Mouse (Mus musculus): ENCODE results near the gene Tshr.

Tshr gene

GRCm38 (mm10) chr12:91588670-91589541 is 204.5 kb downstream of the Tshr start:
- peak; percentile 40 to 77 for DNase-seq

GRCm38 (mm10) chr12:91589542-91589846 is 205.1 kb downstream of the Tshr start:
- DNase-seq: no peak

DNA sequence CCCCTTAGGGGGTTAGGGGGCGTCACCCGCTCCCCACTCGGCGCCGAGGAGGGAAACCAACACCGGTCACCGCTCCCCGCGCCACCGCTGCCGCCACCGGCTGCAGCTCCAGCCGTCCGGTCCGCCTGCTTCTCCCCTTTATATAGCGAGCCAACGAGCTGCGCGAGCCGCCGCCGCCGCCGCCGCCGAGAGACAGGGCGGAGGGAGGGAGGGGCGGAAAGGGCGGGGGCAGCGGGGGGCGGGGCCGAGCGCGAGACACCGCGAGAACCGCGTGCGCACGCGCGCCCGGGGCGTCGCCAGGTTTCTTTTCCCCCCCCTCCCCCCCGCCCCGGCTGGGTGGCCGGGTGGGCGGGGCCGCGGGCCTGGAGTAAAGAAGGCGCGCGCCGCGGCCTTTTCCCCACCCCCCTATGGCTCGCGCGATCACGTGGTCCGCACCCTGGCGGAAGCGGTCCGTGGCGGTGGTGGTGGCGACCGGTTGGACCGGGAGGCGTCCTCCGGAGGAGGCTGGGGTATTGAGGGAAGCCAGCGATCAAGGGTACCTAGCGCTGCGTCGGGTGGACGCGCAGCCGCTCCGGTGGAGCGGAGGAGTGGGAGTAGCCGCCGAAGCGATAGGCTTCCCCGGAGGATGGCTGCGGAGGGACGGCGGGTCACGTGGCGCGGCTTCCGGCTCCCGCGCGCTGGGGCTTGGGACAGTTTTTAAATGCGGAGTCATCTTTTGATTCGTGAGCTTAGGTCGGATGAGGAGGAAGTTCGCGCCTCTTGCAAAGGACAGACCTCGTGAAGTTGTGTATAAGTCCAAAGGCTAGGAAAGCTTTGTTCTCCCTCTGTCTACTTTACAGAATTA is 205.7 kb downstream of the Tshr start, which contains the start of gene Gtf2a1:
Gene Gtf2a1 (minus strand): TSS at position 641 of the 844 bp plus-strand sequence.
- peak; percentile 96 to 98 for DNase-seq

DNA sequence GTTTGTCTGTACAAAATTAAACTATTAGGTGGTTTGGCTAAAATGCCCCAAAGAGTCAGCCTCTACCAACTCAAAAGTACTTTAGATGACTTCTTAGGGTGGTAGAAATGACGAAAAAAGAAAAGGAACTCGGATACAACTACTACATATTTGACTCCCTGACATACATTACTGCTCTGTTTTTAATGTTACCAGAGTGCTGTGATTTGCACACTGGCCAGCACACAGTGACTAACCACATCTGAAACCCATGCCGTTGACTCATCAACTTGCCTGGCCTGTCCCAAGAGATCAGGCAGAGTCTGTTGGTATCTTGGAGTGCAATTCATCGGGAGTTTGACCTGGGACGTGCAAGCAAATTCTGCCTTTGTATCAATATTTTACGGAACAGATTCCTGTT is 206.4 kb downstream of the Tshr start:
- DNase-seq: peak; percentile 29

- no peak for DNase-seq
These were observed 206.8 kb downstream of the Tshr start for GRCm38 (mm10) chr12:91591191-91591590.

- no peak for DNase-seq
These were observed 207.8 kb downstream of the Tshr start for GRCm38 (mm10) chr12:91592128-91592527.

Data from kidney, postnatal 36 days (tissue).